Mouse (Mus musculus) lung, postnatal 0 days (tissue): ENCODE measurements around the gene Cpne4. TPM values are rescaled to one million over a fixed set of nuclear protein-coding genes. Genes with fewer than 3 reads are reported as not detected.

Source experiments
- ATAC-seq: fragments of 200-750 bp; cut with Nextera tagmentation; 2 replicates; pipeline ENCODE4 v1.8.0; 2017; ENCODE audit warnings: moderate library complexity
- DNase-seq: peaks from one replicate; pipeline ENCODE4 v3.0.0-alpha.2; 2016; ENCODE audit warnings: low spot score
- H3K27ac ChIP-seq: fragments of 300-500 bp; sonication (generic); 2 replicates; pipeline ENCODE4 v1.5.1; 2014; ENCODE audit warnings: antibody characterized with exemption, mild to moderate bottlenecking, low read length, mixed read lengths
- H3K27me3 ChIP-seq: fragments of 300-500 bp; sonication (generic); replicated peaks from 2 replicates; pipeline ENCODE4 v1.6.1; 2014; ENCODE audit warnings: low read length, mixed read lengths; ENCODE audit not compliant: insufficient read depth
- H3K36me3 ChIP-seq: fragments of 300-500 bp; sonication (generic); 2 replicates; pipeline ENCODE4 v1.6.1; 2014; ENCODE audit warnings: low read length, mixed read lengths; ENCODE audit not compliant: insufficient read depth
- H3K4me1 ChIP-seq: fragments of 300-500 bp; sonication (generic); 2 replicates; pipeline ENCODE4 v1.6.1; 2014; ENCODE audit warnings: antibody characterized with exemption, low read depth, low read length, mixed read lengths; ENCODE audit not compliant: insufficient read depth
- H3K4me2 ChIP-seq: fragments of 300-500 bp; sonication (generic); replicated peaks from 2 replicates; pipeline ENCODE4 v1.6.1; 2014; ENCODE audit warnings: low read depth, mild to moderate bottlenecking, low read length, moderate library complexity, mixed read lengths
- H3K4me3 ChIP-seq: fragments of 300-500 bp; sonication (generic); 2 replicates; pipeline ENCODE4 v1.5.1; 2014; ENCODE audit warnings: low read depth, low read length
- H3K9ac ChIP-seq: fragments of 300-500 bp; sonication (generic); replicated peaks from 2 replicates; pipeline ENCODE4 v1.6.1; 2014; ENCODE audit warnings: low read depth, mild to moderate bottlenecking
- H3K9me3 ChIP-seq: fragments of 300-500 bp; sonication (generic); 2 replicates; pipeline ENCODE4 v1.6.1; 2016; ENCODE audit warnings: low read length, mixed read lengths
- CTCF ChIP-seq: IDR thresholded peaks from 2 replicates; pipeline ENCODE4 v1.5.1; 2016; ENCODE audit warnings: antibody characterized with exemption, mild to moderate bottlenecking
- EP300 ChIP-seq: IDR thresholded peaks from 2 replicates; pipeline ENCODE4 v1.6.1; 2016; ENCODE audit warnings: antibody characterized with exemption, mild to moderate bottlenecking, control low read depth
- WGBS: fragments of 180-500 bp; shearing (Covaris S2); extraction: QIAGEN DNeasy Blood & Tissue Kit; methylation state at CpG from one replicate; pipeline ENCODE4 v1.1.7; 2014; 5-methylcytosine and 5-hydroxymethylcytosine counted together
- polyA plus RNA-seq: library from polyadenylated mRNA; unstranded; fragments of >200 nt; fragmentation: Nextera tagmentation; extraction: Ambion mirVana; gene quantifications from 2 replicates; pipeline ENCODE4 v1.2.1, GENCODE M21; 2015

The Cpne4 gene
- polyA plus RNA-seq, 1 experiment from 2014 or later, result 0.16 TPM

- ATAC-seq (no peak), DNase-seq (no peak)
- no peak overlapping the region for H3K27ac ChIP-seq
- H3K9ac ChIP-seq, result no peak overlapping the region
- no peak overlapping the region for H3K4me3 ChIP-seq
- TF ChIP-seq EP300, result no peak
- TF ChIP-seq CTCF, result no peak
- WGBS, result 47% methylated on average over 2 of the region's 2 CpGs
- no peaks in the 10 kb centered on the region for H3K9me3 ChIP-seq
- H3K4me1 ChIP-seq, result no peaks in the 10 kb centered on the region
- H3K36me3 ChIP-seq, result no peaks in the 10 kb centered on the region
- H3K27me3 ChIP-seq, result no peaks in the 10 kb centered on the region
- no peak overlapping the region for H3K4me2 ChIP-seq
Observed at GRCm38 (mm10) chr9:104912686-104913085, 365.6 kb downstream of the Cpne4 start.

GRCm38 (mm10) chr9:104913327-104913726 lies 366.2 kb downstream of the Cpne4 start:
- no peak for ATAC-seq
- no peaks in the 10 kb centered on the region for H3K4me1 ChIP-seq
- 53% methylated on average over 2 of the region's 2 CpGs for WGBS
- no peak overlapping the region for H3K4me3 ChIP-seq
- H3K9ac ChIP-seq, result no peak overlapping the region
- no peak overlapping the region for H3K27ac ChIP-seq
- no peak overlapping the region for H3K4me2 ChIP-seq
- DNase-seq, result no peak
- H3K36me3 ChIP-seq, result no peaks in the 10 kb centered on the region
- TF ChIP-seq EP300 (no peak), CTCF (no peak)
- H3K27me3 ChIP-seq, result no peaks in the 10 kb centered on the region
- H3K9me3 ChIP-seq, result no peaks in the 10 kb centered on the region

- Histone ChIP-seq H3K9me3 (no peaks in the 10 kb centered on the region), H3K27me3 (no peaks in the 10 kb centered on the region), H3K4me1 (no peaks in the 10 kb centered on the region), H3K9ac (no peak overlapping the region), H3K36me3 (no peaks in the 10 kb centered on the region), H3K27ac (no peak overlapping the region), H3K4me2 (no peak overlapping the region), H3K4me3 (no peak overlapping the region)
- ATAC-seq, result no peak
- 91% methylated on average over 4 of the region's 4 CpGs for WGBS
- TF ChIP-seq CTCF, result no peak
- TF ChIP-seq EP300, result no peak
- no peak for DNase-seq
Observed at GRCm38 (mm10) chr9:104921197-104921596, 374.1 kb downstream of the Cpne4 start.

- no peak overlapping the region for H3K4me2 ChIP-seq
- no peaks in the 10 kb centered on the region for H3K27me3 ChIP-seq
- WGBS, result 63% methylated on average over 2 of the region's 2 CpGs
- H3K4me1 ChIP-seq, result no peaks in the 10 kb centered on the region
- H3K27ac ChIP-seq, result no peak overlapping the region
- no peak overlapping the region for H3K9ac ChIP-seq
- ATAC-seq (no peak), DNase-seq (no peak)
- TF ChIP-seq CTCF (no peak), EP300 (no peak)
- no peaks in the 10 kb centered on the region for H3K9me3 ChIP-seq
- H3K4me3 ChIP-seq, result no peak overlapping the region
- no peaks in the 10 kb centered on the region for H3K36me3 ChIP-seq
Observed at GRCm38 (mm10) chr9:104922051-104922450, 375.0 kb downstream of the Cpne4 start.

GRCm38 (mm10) chr9:104928806-104929205 lies 381.7 kb downstream of the Cpne4 start:
- no peak for TF ChIP-seq EP300
- TF ChIP-seq CTCF, result no peak
- Histone ChIP-seq H3K4me2 (no peak overlapping the region), H3K4me1 (no peaks in the 10 kb centered on the region), H3K4me3 (no peak overlapping the region), H3K27ac (no peak overlapping the region), H3K36me3 (no peaks in the 10 kb centered on the region), H3K9ac (no peak overlapping the region), H3K9me3 (no peaks in the 10 kb centered on the region), H3K27me3 (no peaks in the 10 kb centered on the region)
- DNase-seq (no peak), ATAC-seq (no peak)
- WGBS, result 80% methylated on average over 9 of the region's 9 CpGs

GRCm38 (mm10) chr9:104940389-104940788 lies 393.3 kb downstream of the Cpne4 start:
- TF ChIP-seq CTCF (no peak), EP300 (no peak)
- Histone ChIP-seq H3K36me3 (no peaks in the 10 kb centered on the region), H3K4me3 (no peak overlapping the region), H3K27ac (no peak overlapping the region), H3K27me3 (no peaks in the 10 kb centered on the region), H3K4me2 (no peak overlapping the region), H3K9me3 (no peaks in the 10 kb centered on the region), H3K9ac (no peak overlapping the region), H3K4me1 (no peaks in the 10 kb centered on the region)
- WGBS, result 67% methylated on average over 4 of the region's 4 CpGs
- DNase-seq (no peak), ATAC-seq (no peak)

GRCm38 (mm10) chr9:104950551-104950950 lies 403.5 kb downstream of the Cpne4 start:
- WGBS, result 60% methylated on average over 4 of the region's 4 CpGs
- Histone ChIP-seq H3K27ac (no peak overlapping the region), H3K36me3 (no peaks in the 10 kb centered on the region), H3K4me2 (no peak overlapping the region), H3K9ac (no peak overlapping the region), H3K9me3 (no peaks in the 10 kb centered on the region; the same call in 1 of the 2 replicates), H3K4me1 (no peaks in the 10 kb centered on the region), H3K4me3 (no peak overlapping the region), H3K27me3 (no peaks in the 10 kb centered on the region)
- TF ChIP-seq EP300 (no peak), CTCF (no peak)
- DNase-seq (no peak), ATAC-seq (no peak)
